Mouse (Mus musculus): ENCODE data around the gene Hsp90ab1.

GRCm38 (mm10) chr17:45580958-45581477 is 7.9 kb upstream of the Hsp90ab1 start:
- TF ChIP-seq CTCF (IDR thresholded peaks at IDR 0.05; ENCODE audit: borderline replicate concordance, extremely low read depth, insufficient read depth, insufficient read length) = no peak
- TF ChIP-seq POLR2A (IDR thresholded peaks at IDR 0.05; ENCODE audit: borderline replicate concordance, extremely low read depth, insufficient read depth, insufficient read length, poor library complexity, severe bottlenecking) = no peak

Measured in brain, embryonic 14.5 days (tissue).